Mouse (Mus musculus): ENCODE data around the gene Asic4. TPM values are rescaled to one million over a fixed set of nuclear protein-coding genes. Genes with fewer than 3 reads are reported as not detected.

Asic4 gene
- polyA plus RNA-seq, 1 experiment = 0.13 TPM

GRCm38 (mm10) chr1:75442811-75443210 lies 7.4 kb upstream of the Asic4 start:
- TF ChIP-seq FLI1 (IDR thresholded peaks at IDR 0.05; ENCODE audit: low read length) = no peak
- H3K4me1 ChIP-seq = peaks cover 41% of the 10 kb centered on the region
- H3K36me3 ChIP-seq (replicated peaks; ENCODE audit: low read length) = peaks cover 59% of the 10 kb centered on the region
- H3K9me3 ChIP-seq = no peaks in the 10 kb centered on the region
- no peak overlapping the region for H3K4me3 ChIP-seq (replicated peaks)
- H3K27me3 ChIP-seq (replicated peaks) = peaks cover 30% of the 10 kb centered on the region

- Histone ChIP-seq H3K4me3 (replicated peaks) (no peak overlapping the region), H3K4me1 (peaks cover 47% of the 10 kb centered on the region), H3K9me3 (no peaks in the 10 kb centered on the region), H3K36me3 (replicated peaks; ENCODE audit: low read length) (peaks cover 54% of the 10 kb centered on the region), H3K27me3 (replicated peaks) (peaks cover 35% of the 10 kb centered on the region)
- TF ChIP-seq FLI1 (IDR thresholded peaks at IDR 0.05; ENCODE audit: low read length) = no peak
- TF ChIP-seq GATA1 (IDR thresholded peaks at IDR 0.05; ENCODE audit: borderline replicate concordance, low read length) = no peak
These were observed 6.8 kb upstream of the Asic4 start for GRCm38 (mm10) chr1:75443247-75444024.

- TF ChIP-seq FLI1 (IDR thresholded peaks at IDR 0.05; ENCODE audit: low read length) = no peak
- TF ChIP-seq GATA1 (IDR thresholded peaks at IDR 0.05; ENCODE audit: borderline replicate concordance, low read length) = no peak
- Histone ChIP-seq H3K27me3 (replicated peaks) (peaks cover 43% of the 10 kb centered on the region), H3K4me1 (peaks cover 55% of the 10 kb centered on the region), H3K36me3 (replicated peaks; ENCODE audit: low read length) (peaks cover 47% of the 10 kb centered on the region), H3K4me3 (replicated peaks) (no peak overlapping the region), H3K9me3 (no peaks in the 10 kb centered on the region)
These were observed 6.0 kb upstream of the Asic4 start for GRCm38 (mm10) chr1:75444208-75444607.

DNA sequence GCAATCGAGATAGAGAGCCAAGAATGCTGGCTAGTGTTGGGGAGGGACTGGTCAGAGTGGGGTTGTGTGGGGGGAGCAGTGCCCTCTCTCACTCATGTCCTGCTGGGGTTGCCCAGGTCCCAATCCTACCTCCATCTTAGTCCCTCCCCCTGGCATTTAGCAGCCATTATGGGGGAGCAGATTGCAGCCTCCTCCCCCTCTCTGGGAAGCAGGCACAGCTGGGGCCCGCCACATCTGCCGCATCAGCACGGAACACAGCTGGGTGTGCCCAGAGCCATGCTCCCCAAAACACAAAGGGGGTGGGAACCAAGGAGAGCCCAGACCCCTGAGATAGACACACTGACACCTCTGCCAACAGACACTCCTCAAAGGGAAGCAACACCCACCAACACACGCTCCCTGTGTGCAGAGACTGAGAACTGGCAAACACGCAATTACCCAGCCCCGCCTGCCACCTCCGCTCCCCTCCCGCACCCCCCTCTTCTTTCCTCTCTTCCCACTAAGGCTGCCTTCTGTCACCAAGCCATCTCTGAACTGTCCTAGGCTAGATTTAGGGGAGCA lies 5.0 kb upstream of the Asic4 start:
- H3K36me3 ChIP-seq (replicated peaks; ENCODE audit: low read length) = peaks cover 37% of the 10 kb centered on the region
- TF ChIP-seq FLI1 (IDR thresholded peaks at IDR 0.05; ENCODE audit: low read length) (no peak), GATA1 (IDR thresholded peaks at IDR 0.05; ENCODE audit: borderline replicate concordance, low read length) (no peak)
- H3K9me3 ChIP-seq = no peaks in the 10 kb centered on the region
- peak overlapping the region; percentile 89 for H3K4me3 ChIP-seq (replicated peaks)
- peaks cover 53% of the 10 kb centered on the region for H3K27me3 ChIP-seq (replicated peaks)
- H3K4me1 ChIP-seq = peaks cover 65% of the 10 kb centered on the region

GRCm38 (mm10) chr1:75445751-75446611 lies 4.3 kb upstream of the Asic4 start:
- H3K27me3 ChIP-seq (replicated peaks) = peaks cover 60% of the 10 kb centered on the region
- H3K4me1 ChIP-seq = peaks cover 70% of the 10 kb centered on the region
- H3K36me3 ChIP-seq (replicated peaks; ENCODE audit: low read length) = peaks cover 29% of the 10 kb centered on the region
- no peak for TF ChIP-seq GATA1 (IDR thresholded peaks at IDR 0.05; ENCODE audit: borderline replicate concordance, low read length)
- no peak for TF ChIP-seq FLI1 (IDR thresholded peaks at IDR 0.05; ENCODE audit: low read length)
- no peaks in the 10 kb centered on the region for H3K9me3 ChIP-seq
- H3K4me3 ChIP-seq (replicated peaks) = peak overlapping the region; percentile 89

GRCm38 (mm10) chr1:75446656-75447055 lies 3.6 kb upstream of the Asic4 start:
- Histone ChIP-seq H3K36me3 (replicated peaks; ENCODE audit: low read length) (peaks cover 22% of the 10 kb centered on the region), H3K4me3 (replicated peaks) (peak overlapping the region; percentile 89), H3K9me3 (no peaks in the 10 kb centered on the region), H3K4me1 (peaks cover 75% of the 10 kb centered on the region), H3K27me3 (replicated peaks) (peaks cover 67% of the 10 kb centered on the region)
- TF ChIP-seq GATA1 (IDR thresholded peaks at IDR 0.05; ENCODE audit: borderline replicate concordance, low read length) (no peak), FLI1 (IDR thresholded peaks at IDR 0.05; ENCODE audit: low read length) (no peak)

- H3K27me3 ChIP-seq (replicated peaks) = peaks cover 75% of the 10 kb centered on the region
- no peaks in the 10 kb centered on the region for H3K9me3 ChIP-seq
- peaks cover 14% of the 10 kb centered on the region for H3K36me3 ChIP-seq (replicated peaks; ENCODE audit: low read length)
- peaks cover 82% of the 10 kb centered on the region for H3K4me1 ChIP-seq
- TF ChIP-seq FLI1 (IDR thresholded peaks at IDR 0.05; ENCODE audit: low read length) (no peak), GATA1 (IDR thresholded peaks at IDR 0.05; ENCODE audit: borderline replicate concordance, low read length) (no peak)
- H3K4me3 ChIP-seq (replicated peaks) = peak overlapping the region; percentile 89
These were observed 2.8 kb upstream of the Asic4 start for GRCm38 (mm10) chr1:75447265-75448051.

DNA sequence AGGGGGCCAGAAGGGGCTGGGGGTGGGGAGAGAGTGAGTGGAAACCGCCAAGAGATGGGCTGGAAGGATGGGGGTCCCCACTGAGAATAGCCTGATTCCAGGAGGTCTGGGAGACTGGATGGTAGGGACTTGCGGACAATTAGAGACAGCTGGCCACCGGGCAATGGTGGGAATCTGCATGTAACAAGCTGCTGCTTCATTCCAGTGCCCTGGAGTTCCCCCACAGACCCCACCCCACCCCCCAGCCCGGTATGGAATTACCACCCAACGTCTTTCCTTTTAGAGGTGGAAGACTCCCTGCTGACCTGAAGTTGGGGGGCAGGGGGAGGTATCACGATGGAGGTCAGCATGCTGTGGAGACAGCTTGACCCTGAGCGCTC lies 2.2 kb upstream of the Asic4 start:
- Histone ChIP-seq H3K36me3 (replicated peaks; ENCODE audit: low read length) (peaks cover 8% of the 10 kb centered on the region), H3K4me1 (peaks cover 86% of the 10 kb centered on the region), H3K27me3 (replicated peaks) (peaks cover 81% of the 10 kb centered on the region), H3K4me3 (replicated peaks) (peak overlapping the region; percentile 77), H3K9me3 (no peaks in the 10 kb centered on the region)
- no peak for TF ChIP-seq GATA1 (IDR thresholded peaks at IDR 0.05; ENCODE audit: borderline replicate concordance, low read length)
- no peak for TF ChIP-seq FLI1 (IDR thresholded peaks at IDR 0.05; ENCODE audit: low read length)

GRCm38 (mm10) chr1:75448937-75449336 lies 1.3 kb upstream of the Asic4 start:
- Histone ChIP-seq H3K4me1 (peaks cover 89% of the 10 kb centered on the region), H3K36me3 (replicated peaks; ENCODE audit: low read length) (no peaks in the 10 kb centered on the region), H3K27me3 (replicated peaks) (peaks cover 90% of the 10 kb centered on the region), H3K4me3 (replicated peaks) (peak overlapping the region; percentile 69), H3K9me3 (no peaks in the 10 kb centered on the region)
- no peak for TF ChIP-seq FLI1 (IDR thresholded peaks at IDR 0.05; ENCODE audit: low read length)

Measured in megakaryocyte, embryonic 14.5 days (primary cell).